Mouse (Mus musculus) neural tube, embryonic 14.5 days (tissue): ENCODE data around the gene Lpo. TPM values are rescaled to one million over a fixed set of nuclear protein-coding genes. Genes with fewer than 3 reads are reported as not detected.

ENCODE experiments used
- ATAC-seq: fragments of 200-750 bp; cut with Nextera tagmentation; 2 replicates; pipeline ENCODE4 v1.8.0; 2017; ENCODE audit warnings: low read depth, mild to moderate bottlenecking, moderate TSS enrichment, moderate library complexity
- H3K27ac ChIP-seq: fragments of 300-500 bp; sonication (generic); 2 replicates; pipeline ENCODE4 v1.5.1; 2014; ENCODE audit warnings: low read depth, mild to moderate bottlenecking, control low read depth, low read length, moderate library complexity, mixed read lengths
- H3K27me3 ChIP-seq: fragments of 300-500 bp; sonication (generic); 2 replicates; pipeline ENCODE4 v1.6.1; 2014; ENCODE audit warnings: low read length; ENCODE audit not compliant: control insufficient read depth, insufficient read depth
- H3K36me3 ChIP-seq: fragments of 300-500 bp; sonication (generic); 2 replicates; pipeline ENCODE4 v1.6.1; 2014; ENCODE audit warnings: low read length, mixed read lengths; ENCODE audit not compliant: control insufficient read depth, insufficient read depth
- H3K4me1 ChIP-seq: fragments of 300-500 bp; sonication (generic); 2 replicates; pipeline ENCODE4 v1.6.1; 2014; ENCODE audit warnings: low read length; ENCODE audit not compliant: control insufficient read depth, insufficient read depth
- H3K4me2 ChIP-seq: fragments of 300-500 bp; sonication (generic); 2 replicates; pipeline ENCODE4 v1.6.1; 2014; ENCODE audit warnings: mild to moderate bottlenecking, low read depth, low read length, control low read depth
- H3K4me3 ChIP-seq: fragments of 300-500 bp; sonication (generic); 2 replicates; pipeline ENCODE4 v1.5.1; 2014; ENCODE audit warnings: low read depth, low read length, control low read depth, mixed read lengths
- H3K9ac ChIP-seq: fragments of 300-500 bp; sonication (generic); replicated peaks from 2 replicates; pipeline ENCODE4 v1.6.1; 2014; ENCODE audit warnings: low read depth, mild to moderate bottlenecking, control low read depth, low read length, mixed read lengths
- H3K9me3 ChIP-seq: fragments of 300-500 bp; sonication (generic); 2 replicates; pipeline ENCODE4 v1.6.1; 2016; ENCODE audit warnings: low read length; ENCODE audit not compliant: control insufficient read depth
- WGBS: fragments of 180-500 bp; shearing (Covaris S2); extraction: QIAGEN DNeasy Blood & Tissue Kit; methylation state at CpG from one replicate; pipeline ENCODE4 v1.1.7; 2014; 5-methylcytosine and 5-hydroxymethylcytosine counted together
- polyA plus RNA-seq: library from polyadenylated mRNA; unstranded; fragments of >200 nt; fragmentation: Nextera tagmentation; extraction: Ambion mirVana; gene quantifications from 2 replicates; pipeline ENCODE4 v1.2.1, GENCODE M21; 2014

Gene Lpo
- polyA plus RNA-seq, 1 experiment from 2014 or later, result 1.3 TPM

DNA sequence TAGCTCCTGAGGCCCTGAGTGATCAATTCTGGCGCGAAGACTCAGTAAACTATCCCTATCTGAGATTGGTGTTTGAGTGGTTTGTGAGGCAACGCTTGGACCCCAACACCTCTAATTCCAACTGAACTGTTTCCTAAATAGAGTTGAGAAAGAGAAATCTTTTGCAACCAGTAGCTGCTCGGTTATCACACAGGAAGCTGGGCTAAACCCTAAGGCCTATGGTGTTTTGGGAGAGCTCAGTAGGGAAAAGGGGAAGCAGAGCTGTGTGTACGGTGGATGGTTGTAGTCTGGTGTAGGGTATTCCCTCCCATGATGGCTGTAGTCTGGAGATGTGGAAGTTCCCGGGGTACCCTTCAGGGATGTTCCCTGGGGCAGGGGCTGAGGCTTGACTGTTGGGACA lies 38.0 kb downstream of the Lpo start:
- peaks cover 5% of the 10 kb centered on the region; the same call in 1 of the 2 replicates for H3K36me3 ChIP-seq
- no peak for ATAC-seq
- H3K9me3 ChIP-seq, result no peaks in the 10 kb centered on the region
- H3K27me3 ChIP-seq, result no peaks in the 10 kb centered on the region
- 91% methylated on average over 6 of the region's 6 CpGs for WGBS
- no peak overlapping the region for H3K4me3 ChIP-seq
- no peak overlapping the region for H3K9ac ChIP-seq
- H3K4me2 ChIP-seq, result no peak overlapping the region
- H3K4me1 ChIP-seq, result no peaks in the 10 kb centered on the region
- H3K27ac ChIP-seq, result no peak overlapping the region

DNA sequence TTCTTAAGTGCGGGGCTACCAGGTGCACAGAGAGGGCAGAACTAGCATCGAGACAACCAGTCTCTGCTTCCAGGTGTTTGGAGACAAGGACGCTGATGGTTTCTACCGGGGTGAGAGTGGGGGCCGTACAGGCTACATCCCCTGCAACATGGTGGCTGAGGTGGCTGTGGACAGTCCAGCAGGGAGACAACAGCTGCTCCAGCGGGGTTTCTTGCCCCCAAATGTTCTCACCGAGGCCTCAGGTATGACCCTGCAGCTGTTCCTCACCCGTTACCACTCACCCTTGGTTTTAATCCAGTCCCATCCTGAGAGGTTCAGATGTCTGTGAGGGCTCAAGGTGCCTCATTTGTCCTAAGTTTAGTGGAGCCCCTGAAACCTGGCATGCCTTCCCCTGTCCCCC lies 48.0 kb downstream of the Lpo start:
- H3K4me1 ChIP-seq, result no peaks in the 10 kb centered on the region
- no peaks in the 10 kb centered on the region for H3K27me3 ChIP-seq
- ATAC-seq, result no peak
- no peak overlapping the region for H3K4me2 ChIP-seq
- no peaks in the 10 kb centered on the region for H3K9me3 ChIP-seq
- no peak overlapping the region for H3K27ac ChIP-seq
- peaks cover 15% of the 10 kb centered on the region for H3K36me3 ChIP-seq
- WGBS, result 84% methylated on average over 8 of the region's 8 CpGs
- H3K4me3 ChIP-seq, result no peak overlapping the region
- H3K9ac ChIP-seq, result no peak overlapping the region

DNA sequence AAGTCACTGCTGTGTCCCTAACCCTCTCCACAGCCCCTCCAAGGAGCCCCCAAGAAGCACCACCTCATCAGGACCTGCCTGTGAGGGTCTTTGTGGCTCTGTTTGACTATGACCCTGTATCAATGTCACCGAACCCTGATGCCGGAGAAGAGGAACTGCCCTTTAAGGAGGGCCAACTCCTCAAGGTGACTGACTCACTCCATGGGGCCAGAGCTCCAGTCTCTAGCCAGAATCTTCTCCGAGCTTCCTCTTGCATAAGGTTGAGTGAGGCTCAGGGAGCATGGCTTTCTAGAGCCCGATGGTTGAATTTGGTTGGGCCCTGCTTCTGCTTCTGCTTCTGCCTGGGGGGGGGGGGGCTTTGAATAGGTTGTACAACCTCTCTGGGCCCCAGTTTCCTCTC lies 48.7 kb downstream of the Lpo start:
- H3K4me2 ChIP-seq, result no peak overlapping the region
- H3K9me3 ChIP-seq, result no peaks in the 10 kb centered on the region
- no peaks in the 10 kb centered on the region for H3K27me3 ChIP-seq
- no peak overlapping the region for H3K27ac ChIP-seq
- 84% methylated on average over 4 of the region's 4 CpGs for WGBS
- no peak for ATAC-seq
- no peak overlapping the region for H3K4me3 ChIP-seq
- no peak overlapping the region for H3K9ac ChIP-seq
- H3K36me3 ChIP-seq, result peaks cover 9% of the 10 kb centered on the region
- no peaks in the 10 kb centered on the region for H3K4me1 ChIP-seq

DNA sequence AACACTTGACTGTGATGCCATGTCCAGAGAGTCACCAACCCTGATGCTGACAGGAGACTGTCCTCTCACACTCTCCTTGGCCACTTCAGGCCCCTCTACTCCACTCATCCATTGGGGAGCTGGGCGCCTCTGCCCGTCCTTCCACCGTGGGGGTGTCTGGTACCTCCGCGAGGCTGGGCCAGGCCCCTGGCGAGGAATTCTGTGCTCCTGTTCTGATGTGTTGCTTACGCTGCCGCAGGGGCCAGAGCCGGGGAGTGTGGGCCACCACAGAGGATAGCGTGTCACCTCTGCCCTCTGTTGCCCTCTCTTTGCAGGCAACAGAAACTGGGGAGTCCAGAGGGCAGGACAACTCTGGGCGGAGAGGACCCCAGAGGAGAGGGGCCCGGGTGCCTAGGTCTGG lies 49.2 kb downstream of the Lpo start:
- Histone ChIP-seq H3K9me3 (no peaks in the 10 kb centered on the region), H3K27me3 (no peaks in the 10 kb centered on the region), H3K27ac (no peak overlapping the region), H3K9ac (no peak overlapping the region), H3K4me2 (peak overlapping the region; percentile 43), H3K4me3 (no peak overlapping the region), H3K36me3 (peaks cover 9% of the 10 kb centered on the region), H3K4me1 (no peaks in the 10 kb centered on the region)
- no peak; the same call in 1 of the 2 replicates for ATAC-seq
- WGBS, result 40% methylated on average over 12 of the region's 12 CpGs

DNA sequence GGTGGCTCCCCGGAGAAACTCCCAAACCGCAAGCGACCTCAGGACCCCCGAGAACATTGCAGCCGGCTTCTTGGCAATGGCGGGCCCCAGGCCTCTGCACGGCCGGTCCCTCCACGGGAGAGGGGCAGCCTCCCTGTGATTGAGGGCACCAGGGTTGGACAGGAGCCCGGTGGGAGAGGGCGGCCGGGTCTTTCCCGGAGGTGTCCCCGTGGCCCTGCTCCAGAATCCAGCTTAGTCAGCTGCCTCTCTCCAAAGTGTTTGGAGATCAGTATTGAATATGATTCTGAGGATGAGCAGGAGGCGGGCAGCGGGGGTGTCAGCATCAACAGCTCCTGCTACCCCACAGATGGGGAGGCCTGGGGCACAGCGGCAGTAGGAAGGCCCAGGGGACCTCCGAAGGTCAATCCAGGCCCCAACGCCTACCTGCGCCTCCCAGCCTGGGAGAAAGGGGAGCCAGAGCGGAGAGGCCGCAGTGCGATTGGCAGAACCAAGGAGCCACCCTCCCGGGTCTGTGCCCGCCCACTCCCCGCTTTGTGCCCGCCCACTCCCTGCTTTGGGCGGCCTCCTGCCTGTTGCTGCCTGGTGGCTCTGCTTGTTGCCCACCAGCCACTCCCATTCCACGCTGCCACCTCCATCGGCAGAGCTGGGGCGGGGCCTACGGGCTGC lies 49.9 kb downstream of the Lpo start:
- Histone ChIP-seq H3K27ac (no peak overlapping the region), H3K9ac (0 out of 2 replicates have a peak overlapping the region, but pooled peaks have one; percentile 18), H3K4me1 (no peaks in the 10 kb centered on the region), H3K4me2 (peak overlapping the region; percentile 43), H3K36me3 (peaks cover 9% of the 10 kb centered on the region), H3K4me3 (peak overlapping the region; percentile 11; the same call in 1 of the 2 replicates), H3K27me3 (no peaks in the 10 kb centered on the region), H3K9me3 (no peaks in the 10 kb centered on the region)
- WGBS, result 6% methylated on average over 28 of the region's 32 CpGs
- peak; percentile 69; the same call in 1 of the 2 replicates for ATAC-seq

DNA sequence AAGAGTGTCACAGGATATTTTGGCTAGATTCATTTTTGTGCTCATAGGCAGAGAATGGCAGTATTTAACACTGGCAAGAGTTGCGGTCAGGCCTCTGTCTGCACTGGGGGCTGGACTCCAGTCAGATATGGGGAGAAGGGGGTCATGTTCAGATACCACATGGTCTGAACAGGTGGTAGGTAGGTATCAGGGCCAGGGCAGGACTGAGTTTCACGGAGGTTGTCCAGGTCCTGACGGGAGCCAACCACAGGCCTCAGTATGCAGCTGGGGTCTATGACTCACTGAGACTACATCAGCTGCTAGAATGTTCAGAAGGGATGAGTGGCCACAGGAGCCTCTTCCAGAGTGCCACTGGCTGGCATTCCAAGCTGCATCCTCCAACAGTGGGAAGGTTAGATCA lies 55.7 kb downstream of the Lpo start:
- WGBS, result 96% methylated on average over 3 of the region's 3 CpGs
- no peak overlapping the region for H3K4me3 ChIP-seq
- no peak for ATAC-seq
- H3K9ac ChIP-seq, result no peak overlapping the region
- no peak overlapping the region for H3K27ac ChIP-seq
- H3K4me1 ChIP-seq, result no peaks in the 10 kb centered on the region
- H3K36me3 ChIP-seq, result peaks cover 16% of the 10 kb centered on the region
- H3K4me2 ChIP-seq, result no peak overlapping the region
- no peaks in the 10 kb centered on the region for H3K27me3 ChIP-seq
- H3K9me3 ChIP-seq, result no peaks in the 10 kb centered on the region

DNA sequence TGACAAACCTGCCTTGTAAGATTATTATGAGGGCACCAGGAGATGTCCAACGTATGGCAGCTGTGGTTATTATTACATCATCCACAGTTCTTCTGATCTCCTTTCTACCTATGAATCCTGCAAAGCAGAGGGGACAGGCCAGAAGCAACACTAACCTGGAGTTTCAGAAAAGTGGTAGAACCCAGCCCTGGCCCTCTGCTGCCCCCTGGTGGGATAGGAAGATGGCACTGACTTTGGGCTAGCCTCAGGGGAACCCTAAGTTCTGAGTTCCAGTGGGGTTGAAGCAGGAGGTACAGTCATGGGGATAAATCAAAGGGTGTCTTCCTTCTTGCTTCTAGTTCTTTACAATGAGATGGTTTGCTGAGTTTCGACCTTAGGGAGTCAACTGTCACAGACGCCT lies 57.1 kb downstream of the Lpo start:
- WGBS, result 55% methylated on average over 3 of the region's 3 CpGs
- H3K4me3 ChIP-seq, result no peak overlapping the region
- ATAC-seq, result no peak
- peaks cover 11% of the 10 kb centered on the region; the same call in 1 of the 2 replicates for H3K36me3 ChIP-seq
- H3K4me2 ChIP-seq, result no peak overlapping the region
- H3K4me1 ChIP-seq, result no peaks in the 10 kb centered on the region
- H3K27me3 ChIP-seq, result no peaks in the 10 kb centered on the region
- H3K9me3 ChIP-seq, result no peaks in the 10 kb centered on the region
- H3K27ac ChIP-seq, result no peak overlapping the region
- H3K9ac ChIP-seq, result no peak overlapping the region

DNA sequence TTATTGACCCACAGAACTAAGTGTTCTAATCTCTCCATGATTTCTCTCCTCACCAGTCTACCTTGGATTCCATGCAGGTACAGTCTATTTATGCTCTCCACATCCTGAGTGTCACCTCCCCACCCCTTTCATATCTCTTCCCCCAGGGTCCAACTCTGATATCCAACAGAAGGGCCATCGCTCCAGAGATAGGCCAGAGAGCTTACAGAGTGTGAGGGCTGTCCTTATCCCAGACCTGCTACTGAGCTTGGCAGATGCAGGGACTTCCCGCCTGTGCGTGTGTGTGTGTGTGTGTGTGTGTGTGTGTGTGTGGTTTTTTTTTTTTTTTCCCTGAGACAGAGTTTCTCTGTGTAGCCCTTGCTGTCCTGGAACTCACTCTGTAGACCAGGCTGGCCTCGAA lies 59.3 kb downstream of the Lpo start:
- Histone ChIP-seq H3K4me1 (peaks cover 10% of the 10 kb centered on the region; the same call in 1 of the 2 replicates), H3K27ac (no peak overlapping the region), H3K36me3 (peaks cover 11% of the 10 kb centered on the region; the same call in 1 of the 2 replicates), H3K4me3 (no peak overlapping the region), H3K9ac (no peak overlapping the region), H3K9me3 (no peaks in the 10 kb centered on the region), H3K27me3 (peaks cover 3% of the 10 kb centered on the region; the same call in 1 of the 2 replicates), H3K4me2 (no peak overlapping the region)
- ATAC-seq, result no peak
- 96% methylated on average over 3 of the region's 4 CpGs for WGBS

DNA sequence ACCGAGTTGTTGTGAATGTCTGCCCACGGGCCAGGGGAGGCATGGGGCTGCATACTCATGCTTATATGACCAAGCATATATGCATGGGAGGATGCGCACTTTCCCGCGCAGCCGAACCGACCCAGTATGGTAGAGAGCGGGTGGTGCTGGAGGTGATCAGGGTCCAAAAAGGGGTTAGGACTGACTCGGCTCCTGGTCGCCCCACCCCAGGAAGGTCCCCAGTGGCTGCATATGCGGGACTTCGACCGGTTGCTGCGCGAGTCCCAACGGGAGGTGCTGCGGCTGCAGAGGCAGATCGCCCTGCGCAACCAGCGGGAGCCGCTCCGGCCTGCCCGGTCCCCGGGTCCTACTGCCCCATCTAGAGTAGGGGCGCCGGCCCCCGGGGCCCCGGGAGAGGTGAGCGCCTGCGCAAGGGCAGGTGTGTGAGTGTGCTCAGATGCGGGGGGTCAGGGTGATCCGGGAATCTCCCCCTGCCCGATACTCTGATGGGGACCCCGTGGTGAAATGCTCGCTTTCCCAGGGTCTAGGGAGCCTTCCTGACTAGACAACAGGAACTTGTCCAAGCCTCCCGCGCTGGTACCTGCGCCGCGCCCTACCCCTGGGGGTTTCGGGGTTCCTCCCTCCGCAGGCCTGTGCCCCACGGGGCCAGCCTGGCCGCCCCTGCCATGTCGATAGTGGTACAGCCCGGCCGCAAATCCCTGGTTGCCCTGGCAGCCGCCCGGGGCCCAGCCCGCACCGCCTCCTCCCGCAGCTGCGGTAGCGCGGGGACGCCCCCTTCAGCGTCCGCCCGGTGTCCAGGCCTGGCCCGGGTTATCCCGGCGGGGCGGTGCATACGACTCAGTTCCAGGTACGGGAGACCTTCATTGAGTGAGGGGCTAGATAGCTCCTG lies 63.9 kb downstream of the Lpo start:
- Histone ChIP-seq H3K4me1 (peaks cover 32% of the 10 kb centered on the region; the same call in 1 of the 2 replicates), H3K27me3 (peaks cover 6% of the 10 kb centered on the region; the same call in 1 of the 2 replicates), H3K4me3 (peak overlapping the region; percentile 69)

More for the DNA sequence above, 63.9 kb downstream of the Lpo start:
- peak overlapping the region; percentile 69 for H3K27ac ChIP-seq
- no peaks in the 10 kb centered on the region for H3K9me3 ChIP-seq
- H3K9ac ChIP-seq, result peak overlapping the region; percentile 66
- H3K36me3 ChIP-seq, result no peaks in the 10 kb centered on the region
- WGBS, result under 1% methylated on average over 65 of the region's 65 CpGs
- ATAC-seq, result peak; percentile 45
- peak overlapping the region; percentile 94 for H3K4me2 ChIP-seq
